Mouse (Mus musculus) gastrocnemius, adult 8-10 months (tissue): Measurements from ENCODE around the gene Zfp69. TPM values are rescaled to one million over a fixed set of nuclear protein-coding genes. Genes with fewer than 3 reads are reported as not detected.

ENCODE experiments used
- DNase-seq, 2 experiments: peaks; one replicate each; pipeline ENCODE4 v3.0.0; 2022; ENCODE audit warnings: low spot score in 2 of 2
- total RNA-seq, 4 experiments: library from RNA; stranded (reverse); gene quantifications; 2 replicates each; pipeline ENCODE4 v1.2.4; 2022

Zfp69 gene
- total RNA-seq, 4 experiments from 2014 or later = 0.24 to 0.43 (median 0.24) TPM; not detected in 1

DNA sequence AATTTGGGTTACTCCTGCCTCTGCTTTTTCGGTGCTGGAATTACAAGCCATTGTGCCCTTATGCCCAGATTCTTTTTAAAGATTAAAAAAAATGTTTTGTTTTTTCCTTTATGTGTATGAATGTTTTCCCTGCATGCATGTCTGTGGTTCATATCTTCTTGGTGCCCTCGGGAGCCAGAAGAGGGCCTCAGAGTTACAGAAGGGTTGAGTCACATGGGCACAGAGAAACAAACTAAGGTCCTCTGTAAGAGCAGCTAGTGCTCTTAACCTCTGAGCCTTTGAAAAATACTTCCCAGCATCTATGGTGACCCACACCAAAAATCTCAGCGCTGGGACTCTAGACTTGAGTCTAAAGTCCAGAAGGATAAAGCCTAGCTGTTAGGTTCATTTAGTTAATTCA lies 26.1 kb downstream of the Zfp69 start:
- DNase-seq = no peak

DNA sequence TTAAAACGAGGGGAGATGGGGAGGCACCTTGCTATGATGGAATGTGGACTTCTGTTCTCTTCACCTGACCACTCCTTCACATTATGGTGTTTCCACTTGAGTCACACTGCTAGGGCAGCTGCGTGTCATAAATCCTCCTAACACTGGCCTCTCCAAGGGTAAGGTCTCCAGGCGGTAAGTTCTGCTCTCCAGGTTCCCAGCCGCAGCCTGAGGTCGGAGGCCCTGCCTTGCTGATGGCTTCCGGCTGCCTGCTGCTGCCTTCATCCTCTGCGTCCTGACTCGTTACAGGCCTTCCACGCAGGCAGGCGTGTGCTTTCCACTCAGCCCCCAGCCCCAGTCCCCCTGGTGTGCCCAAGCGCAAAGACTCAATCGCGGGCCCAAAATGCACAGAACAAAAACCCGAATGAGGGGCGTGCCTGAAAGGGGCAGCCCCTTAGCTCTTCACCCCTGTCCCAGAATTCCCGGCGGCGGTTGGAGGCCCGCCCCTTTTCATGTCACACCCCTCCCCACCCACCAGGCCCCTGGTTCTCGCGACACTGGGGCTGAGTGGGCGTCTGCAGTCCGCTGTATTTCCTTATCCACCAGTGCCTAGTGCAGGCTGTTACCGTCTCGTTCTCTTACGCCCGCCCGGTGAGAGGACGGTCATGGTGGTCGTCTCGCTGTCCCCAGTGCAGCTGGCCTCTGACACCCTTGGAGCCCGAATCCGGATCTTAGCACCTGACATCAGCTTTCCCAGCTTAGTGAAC lies 26.8 kb downstream of the Zfp69 start, which contains the start of gene Exo5:
Exo5 (minus strand) TSS at position 464 of the 746 bp plus-strand sequence.
- DNase-seq = peak; percentile 73 to 77

DNA sequence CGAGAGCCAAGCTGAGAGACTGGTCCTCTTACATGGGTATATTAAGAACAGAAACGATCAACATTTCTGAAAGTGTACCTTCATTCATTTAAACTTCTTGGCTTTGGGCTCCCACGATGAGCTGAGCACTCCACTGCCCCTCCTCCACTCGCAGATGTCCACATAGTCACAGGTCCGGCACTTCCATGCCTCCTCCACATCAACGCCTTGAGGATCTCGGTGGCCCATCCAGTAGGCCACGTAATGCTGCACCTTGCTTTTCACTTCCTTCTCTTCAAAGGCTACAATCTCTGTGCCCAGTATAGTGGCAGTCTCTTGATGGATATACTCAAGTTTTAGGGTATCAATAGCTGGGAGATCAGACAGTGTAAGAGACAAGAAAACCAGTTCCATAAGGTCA lies 30.0 kb downstream of the Zfp69 start:
- no peak for DNase-seq

DNA sequence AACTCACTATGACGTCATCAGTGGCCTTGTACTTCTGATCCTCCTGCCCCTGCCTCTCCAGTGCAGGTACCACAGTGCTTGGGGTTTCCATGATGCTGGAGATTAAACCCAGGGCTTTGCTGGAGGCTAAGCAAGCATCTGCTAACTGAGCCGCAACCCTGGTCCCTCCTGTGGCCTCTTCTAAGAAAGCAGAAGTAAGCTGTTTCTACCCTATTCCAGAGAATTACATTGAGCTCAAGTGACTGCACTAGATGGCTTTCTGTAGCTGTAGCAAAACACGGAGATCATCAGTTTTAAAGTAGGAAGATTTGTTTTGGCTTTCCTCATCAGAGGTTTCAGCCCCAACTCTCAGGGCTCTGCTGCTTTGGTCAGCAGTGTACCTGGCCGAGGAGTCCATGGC lies 37.0 kb downstream of the Zfp69 start:
- DNase-seq = no peak

DNA sequence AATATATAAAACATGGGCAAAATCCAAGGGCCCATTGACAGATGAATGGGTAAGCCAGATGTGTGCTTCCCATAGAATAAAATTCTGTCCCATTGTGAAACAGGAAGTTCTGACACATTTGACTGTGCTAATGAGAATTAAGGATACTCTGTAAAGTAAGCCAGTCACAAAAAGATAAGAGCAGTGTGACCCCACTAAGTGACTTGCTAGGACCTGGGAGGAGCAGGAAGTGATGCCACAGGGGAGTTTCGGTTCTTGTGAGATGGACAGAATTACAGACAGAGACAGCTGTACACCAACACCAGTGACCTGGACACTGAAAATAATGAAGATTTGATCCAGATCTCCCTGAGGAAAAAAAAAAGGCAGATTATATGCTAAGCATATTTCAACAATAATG lies 37.6 kb downstream of the Zfp69 start:
- no peak for DNase-seq

DNA sequence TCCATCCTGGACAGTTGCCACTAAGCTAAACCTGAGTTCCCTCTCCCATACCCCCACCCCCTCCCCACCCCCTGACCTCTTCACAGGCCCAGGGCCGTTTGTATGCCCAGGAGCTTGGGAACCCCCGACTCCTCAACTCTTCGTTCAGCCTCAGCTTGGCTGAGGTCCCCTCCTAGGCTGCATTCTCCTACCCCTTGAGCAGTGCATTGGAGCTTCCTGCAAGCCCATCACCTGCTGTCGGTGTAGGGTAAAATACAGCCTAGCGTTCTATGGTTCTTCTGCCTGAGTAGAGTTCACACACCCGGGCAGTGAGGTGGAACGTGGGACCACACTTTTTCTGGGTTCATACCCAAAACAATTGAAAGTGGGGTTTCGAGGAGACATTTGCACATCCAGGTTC lies 38.1 kb downstream of the Zfp69 start:
- DNase-seq = no peak

DNA sequence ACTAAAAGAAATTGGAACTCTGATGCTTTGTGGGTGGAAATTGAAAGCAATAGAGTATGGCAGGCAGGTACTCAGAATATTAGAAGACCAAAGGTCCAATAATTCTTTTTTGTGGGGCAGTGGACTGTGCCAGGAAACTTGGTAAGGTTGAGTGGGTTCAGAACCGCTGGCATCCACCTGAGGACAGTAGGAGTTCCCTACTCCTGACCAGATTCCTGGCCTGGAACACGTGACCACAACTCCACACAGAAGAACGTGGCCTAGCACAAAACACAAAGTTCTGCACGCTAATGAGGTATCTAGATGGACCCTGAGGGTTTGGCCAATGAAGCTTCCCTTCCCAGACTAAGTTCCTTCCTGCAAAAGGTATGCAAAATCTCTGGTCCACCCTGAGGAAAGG lies 38.6 kb downstream of the Zfp69 start:
- DNase-seq = no peak

DNA sequence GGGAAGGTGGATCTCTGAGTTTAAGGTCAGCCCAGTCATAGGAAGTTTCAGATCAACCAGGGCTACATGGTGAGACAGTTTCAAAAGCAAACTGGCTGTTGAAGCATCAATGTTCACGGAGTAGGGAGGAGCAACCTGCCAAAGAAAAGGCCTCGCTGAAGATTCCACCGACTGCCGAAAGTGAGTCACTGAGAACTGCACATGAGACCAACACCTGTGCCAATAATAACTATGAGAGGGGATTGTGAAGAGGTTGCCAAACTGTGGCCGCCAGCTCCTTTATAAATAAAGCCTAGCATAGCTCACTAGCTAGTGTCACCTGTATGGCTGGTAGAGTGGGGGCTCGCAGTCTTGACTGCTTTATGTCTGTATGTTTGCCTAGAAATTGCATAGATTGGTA lies 40.4 kb downstream of the Zfp69 start:
- no peak for DNase-seq

DNA sequence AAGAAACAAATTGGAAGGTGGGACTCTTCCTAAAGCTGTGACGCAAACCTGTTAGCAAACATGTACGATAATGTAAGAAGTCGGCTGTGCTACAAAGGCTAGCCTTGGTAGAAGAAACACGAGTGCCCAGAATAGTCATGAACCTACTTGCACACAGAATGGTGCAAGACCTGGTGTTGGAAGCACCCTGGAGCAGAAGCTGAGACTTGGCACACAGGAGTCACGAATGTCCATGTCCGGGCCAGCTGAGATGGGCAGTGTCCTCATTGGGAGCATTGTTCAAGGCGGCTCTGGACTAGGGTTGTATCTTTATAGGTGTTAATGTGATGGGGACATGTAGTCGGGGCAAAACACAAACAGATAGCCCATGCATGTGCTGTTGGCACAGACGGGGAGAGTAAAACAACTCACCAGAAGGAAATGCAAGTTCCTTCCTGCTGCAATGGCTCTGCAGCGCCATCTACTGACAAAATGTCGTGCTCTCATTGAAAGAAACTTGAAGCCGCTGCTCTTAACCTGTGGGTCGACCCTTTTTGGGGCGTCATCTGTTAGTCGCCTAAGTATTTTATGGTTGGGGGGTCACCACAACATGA lies 41.8 kb downstream of the Zfp69 start:
- DNase-seq = no peak

DNA sequence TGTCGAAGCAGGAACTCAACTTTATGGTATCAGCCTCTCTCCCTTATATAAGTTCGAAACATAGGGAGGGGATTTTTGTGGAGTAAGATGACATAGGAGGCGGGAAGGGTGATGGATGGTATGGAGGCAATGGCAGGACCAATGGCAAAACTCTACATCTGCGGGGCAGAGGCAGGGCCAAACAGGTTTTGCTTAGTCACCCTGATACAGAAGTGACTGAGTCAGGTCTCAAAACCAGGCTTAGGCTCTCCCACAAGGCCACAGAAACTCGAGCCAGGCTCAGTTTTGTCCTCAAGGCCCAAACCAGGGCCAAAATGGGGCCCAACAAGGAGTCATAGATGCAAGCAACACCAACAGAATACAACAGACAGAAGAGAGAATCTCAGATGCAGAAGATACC lies 45.9 kb downstream of the Zfp69 start:
- DNase-seq = no peak

DNA sequence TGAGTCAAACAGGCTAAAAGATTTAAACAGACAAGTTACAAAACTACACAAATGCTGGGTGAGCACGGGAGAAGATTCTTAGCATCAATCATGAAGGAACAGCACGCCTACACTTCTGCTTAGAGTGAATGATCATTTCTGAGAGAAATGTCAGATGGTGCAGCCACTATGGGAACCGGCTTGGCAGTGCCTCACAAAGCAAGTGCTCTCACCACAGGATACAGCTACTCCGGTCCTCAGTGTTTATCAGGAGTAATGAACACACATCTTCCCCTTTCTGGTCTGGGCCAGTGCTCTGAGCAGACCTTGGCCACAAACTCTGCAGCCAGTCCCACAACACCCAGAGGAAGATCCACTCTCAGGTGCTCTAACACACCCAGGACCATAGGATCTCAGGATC lies 47.0 kb downstream of the Zfp69 start:
- DNase-seq = no peak

DNA sequence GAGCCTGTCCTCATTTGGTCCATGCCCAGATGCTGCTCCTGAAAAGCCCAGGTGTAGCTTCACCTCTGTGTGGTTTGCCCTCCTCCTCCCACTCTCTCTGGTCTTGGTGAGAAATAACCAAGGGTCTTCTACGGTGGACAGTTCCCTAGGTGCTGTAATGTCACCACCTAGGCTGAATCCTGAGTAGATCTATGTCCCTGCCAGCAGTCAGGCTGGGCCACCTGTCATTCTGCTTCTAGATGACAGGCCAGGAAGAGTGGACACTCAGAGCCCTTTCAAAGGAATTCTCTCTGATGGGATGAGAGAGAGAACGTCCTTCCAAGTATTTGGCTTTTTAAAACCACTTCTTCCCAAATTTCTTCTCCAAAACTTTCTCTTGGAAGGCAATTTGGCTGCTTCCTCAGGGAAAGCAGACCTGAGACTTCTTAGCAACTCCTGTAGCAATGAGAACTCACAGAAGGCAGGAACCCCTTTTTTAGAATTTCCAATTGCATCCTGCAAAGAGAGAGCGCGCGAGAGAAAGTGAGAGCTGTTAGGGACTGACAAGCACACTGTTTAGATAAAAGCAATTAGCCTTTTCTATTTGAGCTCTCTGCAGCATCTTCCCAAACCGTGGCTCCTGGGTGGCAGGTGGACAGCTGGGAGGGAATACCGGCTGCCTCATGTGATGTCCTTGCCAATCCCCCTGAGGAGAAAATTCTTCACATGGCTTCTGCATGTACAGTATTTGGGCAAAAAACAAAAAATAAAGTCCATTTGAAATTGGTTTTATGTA lies 55.5 kb downstream of the Zfp69 start:
- DNase-seq = no peak

DNA sequence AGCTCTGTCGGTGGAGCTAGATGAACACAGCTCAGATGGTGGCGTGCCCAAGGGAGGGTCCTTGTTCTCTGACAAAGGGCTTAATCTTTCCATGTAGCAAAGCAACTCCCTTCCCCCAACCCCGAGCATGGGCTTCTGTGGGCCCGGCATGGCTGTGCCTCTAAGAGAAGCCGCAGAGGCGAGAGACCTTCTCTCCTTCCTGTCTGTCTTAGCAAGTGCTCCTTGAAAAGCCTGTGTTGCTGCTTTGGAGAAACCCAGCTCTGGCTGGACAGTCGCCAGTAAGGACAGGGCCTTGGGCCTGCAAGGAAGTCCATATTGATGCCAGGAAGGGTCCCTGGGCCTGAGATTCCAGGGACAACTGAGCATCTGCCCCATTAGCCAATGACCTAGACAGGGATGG lies 56.3 kb downstream of the Zfp69 start:
- DNase-seq = no peak

DNA sequence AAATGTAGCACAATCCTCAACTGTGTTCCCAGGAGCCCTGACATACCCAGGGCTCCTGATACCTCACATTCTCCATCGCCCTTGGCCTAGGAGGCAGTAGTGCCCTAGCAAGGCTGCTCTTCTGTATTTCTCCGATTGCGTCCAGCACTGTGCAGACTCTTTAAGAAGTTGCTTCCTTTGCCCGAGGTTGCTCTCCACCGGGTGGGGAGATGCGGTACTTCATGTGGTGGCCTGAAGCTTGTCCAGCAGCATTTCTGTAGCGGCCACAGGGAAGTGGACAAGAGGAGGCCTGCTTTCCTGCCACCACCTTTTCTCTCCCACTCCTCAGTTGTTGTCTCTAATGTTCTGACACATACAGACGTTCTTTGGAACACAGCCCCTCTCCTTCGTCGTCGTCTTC lies 56.9 kb downstream of the Zfp69 start:
- no peak for DNase-seq

DNA sequence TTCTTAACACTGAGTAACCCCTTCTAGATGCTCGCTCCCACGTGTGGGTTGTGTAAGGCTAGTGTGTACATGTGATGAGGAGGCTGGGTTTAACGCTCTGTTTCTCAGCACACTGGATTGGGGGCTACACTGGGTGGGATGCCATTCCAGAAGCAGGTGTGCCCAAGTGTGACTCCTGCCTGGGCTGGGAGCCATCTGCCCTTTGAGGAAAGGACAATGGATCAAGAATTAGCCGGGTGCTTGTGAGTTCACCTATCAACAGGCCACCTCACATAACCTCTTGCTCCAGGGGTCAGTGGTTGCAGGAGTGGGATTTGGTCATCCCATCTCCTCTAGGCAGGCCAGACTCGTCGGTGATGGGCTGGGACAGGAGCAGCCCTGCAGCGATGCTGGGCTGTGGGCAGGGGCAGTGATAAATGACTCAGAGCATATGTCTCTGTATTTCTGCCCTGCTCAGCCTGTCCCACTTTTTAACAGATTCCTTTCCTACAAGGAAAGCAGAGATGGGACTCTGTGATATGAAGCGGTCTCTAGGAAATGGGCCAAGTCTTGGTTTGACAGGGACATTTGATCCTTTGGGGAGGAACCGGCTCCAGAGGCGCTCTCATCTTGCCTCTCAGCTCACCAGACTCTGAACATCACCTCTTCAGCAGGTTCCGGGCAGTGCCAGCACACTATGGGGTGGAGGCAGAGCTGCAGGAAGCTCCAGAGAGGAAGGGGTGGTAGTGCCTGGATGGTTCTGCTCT lies 57.7 kb downstream of the Zfp69 start:
- no peak for DNase-seq

DNA sequence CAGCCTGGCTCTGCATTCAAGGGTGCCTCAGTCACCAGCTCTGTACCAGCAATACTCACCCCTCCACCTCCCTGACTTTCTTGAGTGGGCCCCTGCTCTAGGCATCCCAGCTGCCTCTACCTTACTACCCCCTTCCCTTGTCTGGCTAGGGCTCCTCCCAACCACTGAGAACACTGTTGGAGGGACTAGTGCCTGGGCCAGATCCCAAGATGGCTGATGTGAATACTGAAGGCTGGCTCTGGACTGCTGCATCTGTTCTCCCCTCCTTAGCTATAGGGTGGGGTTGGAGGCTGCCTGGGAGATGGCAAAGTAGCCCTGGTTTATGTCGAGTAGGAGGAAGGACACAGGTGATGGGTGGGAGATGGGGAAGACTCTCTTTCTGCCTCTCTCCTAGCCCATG lies 59.0 kb downstream of the Zfp69 start:
- no peak for DNase-seq

DNA sequence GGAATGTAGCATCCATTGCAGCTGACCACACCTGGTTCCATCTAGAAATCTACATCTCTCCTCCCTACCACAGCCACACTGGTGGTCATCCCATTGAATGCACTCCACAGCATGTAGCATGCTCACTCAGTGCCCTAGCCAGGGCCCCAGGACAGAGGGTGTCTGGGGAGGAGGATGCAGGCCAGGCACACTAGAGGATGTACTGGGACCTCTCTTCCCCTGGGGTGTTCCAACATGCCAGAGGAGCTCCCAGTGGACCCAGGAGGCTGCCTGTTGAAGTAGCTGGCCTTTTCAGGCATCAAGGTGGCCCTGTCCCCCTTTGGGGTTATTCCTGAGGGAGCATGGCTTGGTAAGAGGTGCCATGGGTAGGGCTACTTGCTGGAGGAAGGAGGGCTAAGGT lies 59.5 kb downstream of the Zfp69 start:
- no peak for DNase-seq

DNA sequence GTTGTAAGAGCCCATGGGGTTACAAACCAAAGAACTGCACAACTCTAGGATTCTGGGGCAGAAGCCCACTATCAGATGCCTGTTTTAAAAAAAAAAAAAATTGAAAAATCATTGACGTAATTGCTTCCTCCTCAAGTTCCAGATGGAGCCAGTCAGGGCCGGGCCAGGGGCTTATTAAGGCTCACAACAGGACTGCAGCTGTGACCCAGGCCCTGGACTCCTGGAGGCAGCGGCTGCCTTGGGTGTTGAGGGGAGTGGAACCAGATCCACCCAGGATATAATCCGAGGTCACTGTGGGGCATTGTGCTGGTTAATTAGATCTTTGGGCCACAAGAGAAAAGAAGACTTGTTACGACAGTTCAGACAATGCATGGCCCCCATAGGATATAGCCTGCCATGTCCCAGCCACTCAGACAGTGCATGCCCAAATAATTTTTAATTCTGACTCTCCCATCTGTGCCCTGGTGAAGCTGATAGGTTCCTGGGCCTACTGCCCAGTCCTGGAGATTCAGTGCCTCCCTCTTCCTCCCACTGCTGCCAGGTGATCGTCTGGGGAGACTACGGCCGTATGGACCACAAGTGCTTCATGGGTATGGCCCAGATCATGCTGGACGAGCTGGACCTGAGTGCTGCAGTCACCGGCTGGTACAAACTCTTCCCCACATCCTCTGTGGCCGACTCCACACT lies 60.6 kb downstream of the Zfp69 start:
- no peak for DNase-seq

DNA sequence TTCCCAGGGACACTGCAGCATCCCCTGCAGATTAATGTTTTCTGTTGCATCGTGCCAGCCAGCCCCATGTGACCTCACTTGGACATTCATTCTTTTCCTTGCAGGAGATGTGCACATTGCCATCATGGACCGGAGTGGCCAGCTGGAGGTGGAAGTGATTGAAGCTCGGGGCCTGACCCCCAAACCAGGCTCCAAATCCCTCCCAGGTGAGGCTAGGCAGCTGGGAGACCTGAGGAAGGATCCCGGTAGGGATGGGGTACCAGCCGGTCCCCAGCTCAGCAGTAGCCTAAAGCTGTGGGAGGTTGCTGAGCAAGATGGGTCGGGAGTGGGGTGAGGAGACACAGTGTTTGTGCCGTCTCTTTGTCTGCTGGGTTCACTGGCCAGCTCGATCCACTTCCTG lies 62.6 kb downstream of the Zfp69 start:
- DNase-seq = no peak

DNA sequence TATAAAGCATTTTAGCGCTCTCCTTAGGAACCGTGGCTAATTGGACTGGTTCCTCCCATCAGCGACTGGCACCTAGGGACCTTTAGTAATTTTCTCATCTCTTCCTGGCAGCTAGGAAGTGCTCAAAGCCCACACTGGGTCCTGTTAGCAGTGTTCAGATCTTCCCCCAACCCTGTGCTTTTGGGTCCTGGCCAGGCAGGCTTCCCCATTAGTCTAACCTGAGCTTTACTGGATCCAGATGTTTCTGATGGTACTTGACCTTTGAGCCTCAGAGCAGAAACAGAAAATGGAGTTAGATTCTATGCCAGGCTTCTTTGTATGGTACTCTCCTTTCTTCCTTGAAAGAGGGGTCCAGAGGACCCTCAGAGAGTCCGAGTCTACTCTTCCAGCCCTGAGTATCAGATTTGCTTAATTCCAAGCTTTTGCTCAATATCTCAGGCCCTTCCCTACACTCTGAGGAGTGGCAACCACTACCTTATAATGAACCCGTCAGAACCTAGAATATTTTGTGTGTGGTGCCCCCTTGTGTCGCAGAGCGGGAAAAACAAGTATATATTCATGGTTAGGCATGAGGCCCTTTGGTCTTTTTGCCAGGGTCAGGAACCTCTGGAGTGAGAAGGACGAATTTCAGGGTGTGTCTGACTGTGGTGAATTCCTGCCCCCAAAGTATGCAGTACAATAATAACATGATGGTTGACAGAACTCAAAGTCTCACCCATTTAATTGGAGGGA lies 64.0 kb downstream of the Zfp69 start:
- no peak for DNase-seq

DNA sequence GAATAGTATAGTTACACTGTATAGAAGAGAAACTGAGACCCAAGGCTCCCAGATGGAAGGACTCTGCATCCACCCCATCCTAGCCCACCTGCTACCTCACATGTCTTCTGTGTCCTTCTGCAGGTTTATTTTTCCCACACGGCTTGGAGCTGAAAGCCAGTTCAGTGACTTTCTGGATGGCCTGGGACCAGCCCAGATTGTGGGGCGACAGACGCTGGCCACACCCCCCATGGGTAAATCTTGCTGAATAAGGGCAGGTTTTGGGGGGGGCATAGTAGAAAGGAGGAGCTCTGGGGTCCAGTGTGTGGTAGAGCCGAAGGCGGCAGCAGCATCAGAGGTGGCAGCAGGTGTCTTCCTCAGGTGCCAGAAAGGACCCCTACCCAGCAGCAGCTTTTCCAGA lies 64.7 kb downstream of the Zfp69 start:
- no peak for DNase-seq
